ENCODE assay signal across 11 mouse cellular contexts in genomic region chr9:95220009-95220408, GRCm38 (mm10).
DNase-seq lines count a peak whose midpoint lies in the region.
"Had no signal": no experiment of that assay in that cellular context is flagged by ENCODE, and none has a peak within 500 bp of the region (broad histone marks: within the 10 kb centered on the region; RNA-seq: fewer than 3 reads in every experiment).

No protein-coding gene starts in this region.

- peak; percentile 86 for DNase-seq in adrenal gland, adult 2 months
- peak; percentile 53 for DNase-seq in adrenal gland, postnatal 25 days
- peak; percentile 62 to 78 for DNase-seq in kidney, postnatal 36 days
- DNase-seq in lung, postnatal 36 days, result peak; percentile 82
- DNase-seq in T-cell, adult 2 months (ENCODE audit: low spot score), result no peak
- no peak for DNase-seq in MN1 (ENCODE audit: low spot score)
- DNase-seq in spleen, adult 18-20 months, result no peak
- DNase-seq: cerebellum, adult 2 months; midbrain, embryonic 14.5 days; retina, postnatal 1 day; right cerebral cortex, postnatal 4 days had no signal

Comparison
In these comparisons a context has a peak if more than half of its experiments do, and no peak if none do; other contexts are left out.
1. DNase-seq: peak in adrenal gland, adult 2 months (single experiment), adrenal gland, postnatal 25 days (single experiment), kidney, postnatal 36 days (2 of 2) and lung, postnatal 36 days (single experiment); none in T-cell, adult 2 months (single experiment), MN1 (single experiment) and spleen, adult 18-20 months (0 of 2).